Mouse (Mus musculus) liver, postnatal 0 days (tissue): ENCODE measurements around the gene Scamp1. TPM values are rescaled to one million over a fixed set of nuclear protein-coding genes. Genes with fewer than 3 reads are reported as not detected.
"Not testable (repeated sequence)": the region's sequence is repeated elsewhere in the genome, so short reads cannot be mapped to it uniquely, and the experiment has no call there.

Source experiments
- ATAC-seq: fragments of 200-750 bp; cut with Nextera tagmentation; 2 replicates; pipeline ENCODE4 v1.8.0; 2017; ENCODE audit warnings: mild to moderate bottlenecking, moderate library complexity
- DNase-seq: peaks from one replicate; pipeline ENCODE4 v3.0.0-alpha.2; 2016
- H3K27ac ChIP-seq: fragments of 300-500 bp; sonication (generic); 2 replicates; pipeline ENCODE4 v1.5.1; 2014; ENCODE audit warnings: antibody characterized with exemption, moderate library complexity, mild to moderate bottlenecking, low read depth
- H3K27me3 ChIP-seq: fragments of 300-500 bp; sonication (generic); 2 replicates; pipeline ENCODE4 v1.6.1; 2014; ENCODE audit warnings: low read length, control low read depth, mixed read lengths; ENCODE audit not compliant: insufficient read depth
- H3K36me3 ChIP-seq: fragments of 300-500 bp; sonication (generic); replicated peaks from 2 replicates; pipeline ENCODE4 v1.6.1; 2014; ENCODE audit warnings: mild to moderate bottlenecking, control low read depth, low read length, moderate library complexity, mixed read lengths; ENCODE audit not compliant: insufficient read depth
- H3K4me1 ChIP-seq: fragments of 300-500 bp; sonication (generic); 2 replicates; pipeline ENCODE4 v1.6.1; 2014; ENCODE audit warnings: antibody characterized with exemption, mild to moderate bottlenecking, control low read depth; ENCODE audit not compliant: insufficient read depth
- H3K4me2 ChIP-seq: fragments of 300-500 bp; sonication (generic); 2 replicates; pipeline ENCODE4 v1.6.1; 2014; ENCODE audit warnings: low read depth, mild to moderate bottlenecking, low read length, moderate library complexity, mixed read lengths
- H3K4me3 ChIP-seq: fragments of 300-500 bp; sonication (generic); 2 replicates; pipeline ENCODE4 v1.5.1; 2014; ENCODE audit warnings: low read depth, low read length
- H3K9ac ChIP-seq: fragments of 300-500 bp; sonication (generic); replicated peaks from 2 replicates; pipeline ENCODE4 v1.6.1; 2014; ENCODE audit warnings: mild to moderate bottlenecking, moderate library complexity
- H3K9me3 ChIP-seq: fragments of 300-500 bp; sonication (generic); 2 replicates; pipeline ENCODE4 v1.6.1; 2016; ENCODE audit warnings: mild to moderate bottlenecking, control low read depth, low read length, mixed read lengths
- CTCF ChIP-seq: sonication (generic); IDR thresholded peaks from 2 replicates; pipeline ENCODE4 v1.5.1; 2016; ENCODE audit warnings: antibody characterized with exemption, low read depth
- EP300 ChIP-seq: IDR thresholded peaks from 2 replicates; pipeline ENCODE4 v1.6.1; 2016; ENCODE audit warnings: antibody characterized with exemption, low read depth, mild to moderate bottlenecking
- WGBS: fragments of 180-500 bp; shearing (Covaris S2); extraction: QIAGEN DNeasy Blood & Tissue Kit; methylation state at CpG from one replicate; pipeline ENCODE4 v1.1.7; 2014; ENCODE audit not compliant: insufficient replicate concordance; 5-methylcytosine and 5-hydroxymethylcytosine counted together
- polyA plus RNA-seq: library from polyadenylated mRNA; unstranded; fragments of >200 nt; fragmentation: Nextera tagmentation; extraction: Ambion mirVana; gene quantifications from 2 replicates; pipeline ENCODE4 v1.2.1, GENCODE M21; 2015

The Scamp1 gene
- polyA plus RNA-seq, 1 experiment from 2014 or later, result 13.8 TPM

DNA sequence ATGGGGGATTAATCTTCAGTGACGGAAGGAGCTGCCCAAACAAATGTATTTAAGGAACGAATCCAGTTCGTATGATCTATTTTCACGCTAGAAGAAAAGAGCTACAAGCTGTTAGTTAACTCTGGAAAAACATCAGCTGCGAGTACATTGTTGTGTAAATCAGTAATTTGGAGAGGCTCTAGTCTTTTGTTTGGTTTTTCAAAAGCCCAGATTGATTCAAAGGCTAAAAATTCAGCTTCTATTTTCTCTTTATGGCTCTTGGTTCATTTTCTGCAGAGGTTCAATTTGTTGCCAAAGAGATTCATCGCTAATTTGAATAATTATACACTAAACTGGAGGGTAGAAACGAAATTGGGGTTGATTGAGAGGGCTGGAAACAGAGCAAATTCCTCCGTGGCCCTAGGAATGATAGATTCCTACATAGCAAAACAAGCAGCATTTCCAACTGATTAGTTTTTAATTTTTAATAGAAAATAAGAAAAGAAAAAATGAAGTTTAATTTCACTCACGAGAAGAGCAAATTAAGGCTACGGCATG lies 31.4 kb upstream of the Scamp1 start:
- Histone ChIP-seq H3K9me3 (no peaks in the 10 kb centered on the region), H3K36me3 (no peaks in the 10 kb centered on the region), H3K4me2 (no peak overlapping the region), H3K27me3 (no peaks in the 10 kb centered on the region), H3K4me3 (no peak overlapping the region), H3K27ac (no peak overlapping the region), H3K9ac (no peak overlapping the region), H3K4me1 (no peaks in the 10 kb centered on the region)
- DNase-seq, result no peak
- WGBS, result 81% methylated on average over 10 of the region's 10 CpGs
- ATAC-seq, result no peak
- TF ChIP-seq EP300 (no peak), CTCF (no peak)

DNA sequence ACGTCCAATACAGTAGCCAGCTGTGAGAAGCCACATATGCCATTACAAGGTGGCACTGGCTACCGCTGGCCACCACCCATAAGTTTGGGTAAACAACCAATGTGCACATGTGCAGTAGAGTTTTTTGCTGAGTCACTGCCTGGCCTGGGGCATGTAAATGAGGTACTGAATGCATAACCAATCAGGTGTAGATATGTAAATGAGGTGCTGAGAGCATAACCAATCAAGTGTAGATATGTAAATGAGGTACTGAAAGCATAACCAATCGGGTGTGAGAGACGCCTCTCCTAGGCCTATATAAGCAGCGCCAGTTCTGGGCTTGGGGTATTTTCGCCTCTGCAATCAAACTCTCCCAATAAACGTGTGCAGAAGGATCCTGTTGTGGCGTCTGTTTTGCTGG lies 27.2 kb upstream of the Scamp1 start:
- H3K27me3 ChIP-seq, DNase-seq, H3K4me2 ChIP-seq, H3K27ac ChIP-seq, H3K4me1 ChIP-seq, H3K4me3 ChIP-seq, H3K9ac ChIP-seq, H3K36me3 ChIP-seq, H3K9me3 ChIP-seq: not testable (repeated sequence)
- peak; percentile 75 for ATAC-seq
- 87% methylated on average over 8 of the region's 8 CpGs for WGBS

DNA sequence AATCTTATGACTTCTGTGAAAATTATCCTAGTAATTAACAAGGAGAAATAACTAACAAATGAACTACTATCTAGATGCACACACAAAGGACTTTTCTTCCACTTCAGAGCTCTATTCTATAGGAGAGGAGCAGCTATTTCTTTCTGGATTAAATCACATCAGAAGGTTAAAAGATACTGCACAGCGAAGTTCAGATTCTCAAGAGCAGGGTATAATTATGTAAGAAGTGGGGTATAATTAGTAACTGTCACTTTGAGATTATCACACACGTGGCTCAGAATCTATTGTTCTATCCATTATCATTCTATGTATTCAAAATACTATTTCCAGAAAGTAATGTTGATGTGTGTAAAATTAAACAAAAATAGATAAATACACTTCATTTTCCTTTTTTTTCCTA lies 22.6 kb upstream of the Scamp1 start:
- no peak overlapping the region for H3K4me3 ChIP-seq
- no peaks in the 10 kb centered on the region for H3K9me3 ChIP-seq
- H3K4me1 ChIP-seq, result peaks cover 6% of the 10 kb centered on the region; the same call in 1 of the 2 replicates
- no peak for ATAC-seq
- no peaks in the 10 kb centered on the region for H3K36me3 ChIP-seq
- H3K27ac ChIP-seq, result no peak overlapping the region
- TF ChIP-seq CTCF (no peak), EP300 (no peak)
- H3K27me3 ChIP-seq, result no peaks in the 10 kb centered on the region
- no peak overlapping the region for H3K9ac ChIP-seq
- no peak overlapping the region for H3K4me2 ChIP-seq
- 62% methylated on average over 2 of the region's 2 CpGs for WGBS
- DNase-seq, result no peak

DNA sequence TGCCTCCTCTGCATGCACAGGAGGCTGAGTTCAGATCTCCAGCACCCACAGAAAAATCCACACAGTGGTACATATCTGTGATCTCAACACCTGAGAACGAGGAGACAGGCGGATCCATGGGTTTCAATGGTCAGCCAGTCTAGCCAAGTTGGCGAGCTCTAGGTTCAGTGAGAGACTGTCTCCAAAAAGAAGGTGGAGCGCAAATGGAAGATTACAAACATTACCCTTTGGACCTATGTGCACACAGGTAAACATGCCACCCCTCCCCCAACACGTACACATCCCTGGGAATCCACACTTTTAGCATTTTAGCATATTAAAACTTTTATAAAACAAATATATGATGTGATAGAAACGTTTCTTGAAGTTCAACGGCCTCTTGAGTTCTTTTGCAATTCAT lies 21.9 kb upstream of the Scamp1 start:
- Histone ChIP-seq H3K4me2 (peak overlapping the region; percentile 62; the same call in 1 of the 2 replicates), H3K27ac (peak overlapping the region; percentile 60), H3K36me3 (no peaks in the 10 kb centered on the region), H3K27me3 (no peaks in the 10 kb centered on the region), H3K4me3 (no peak overlapping the region), H3K9me3 (no peaks in the 10 kb centered on the region), H3K9ac (no peak overlapping the region), H3K4me1 (peaks cover 6% of the 10 kb centered on the region; the same call in 1 of the 2 replicates)
- TF ChIP-seq CTCF (no peak), EP300 (peak; percentile 46; the same call in 1 of the 2 replicates)
- DNase-seq (peak; percentile 53), ATAC-seq (peak; percentile 88)
- WGBS, result 73% methylated on average over 7 of the region's 7 CpGs

DNA sequence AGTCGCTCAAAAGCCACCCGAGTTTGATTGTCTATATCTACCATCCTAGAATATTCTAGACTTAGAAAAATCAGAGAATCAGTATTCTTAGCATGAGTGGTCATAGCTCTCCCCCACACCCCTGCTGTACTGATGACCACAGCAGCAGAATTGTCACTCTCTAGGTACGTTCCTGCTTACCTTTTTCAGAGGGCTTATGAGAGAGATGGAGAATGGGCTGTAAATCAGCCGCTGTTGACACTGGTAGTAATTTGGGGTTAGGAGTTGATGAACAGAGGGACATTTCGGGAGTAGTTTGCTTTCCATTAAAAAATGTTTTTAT lies 21.3 kb upstream of the Scamp1 start:
- ATAC-seq (peak; percentile 35), DNase-seq (no peak)
- WGBS, result 29% methylated on average over 5 of the region's 5 CpGs
- Histone ChIP-seq H3K4me2 (peak overlapping the region; percentile 62), H3K9ac (peak overlapping the region; percentile 45), H3K9me3 (no peaks in the 10 kb centered on the region), H3K4me1 (peaks cover 6% of the 10 kb centered on the region; the same call in 1 of the 2 replicates), H3K27me3 (no peaks in the 10 kb centered on the region), H3K27ac (peak overlapping the region; percentile 60; the same call in 1 of the 2 replicates), H3K36me3 (no peaks in the 10 kb centered on the region), H3K4me3 (peak overlapping the region; percentile 26)
- TF ChIP-seq EP300 (no peak), CTCF (no peak)

DNA sequence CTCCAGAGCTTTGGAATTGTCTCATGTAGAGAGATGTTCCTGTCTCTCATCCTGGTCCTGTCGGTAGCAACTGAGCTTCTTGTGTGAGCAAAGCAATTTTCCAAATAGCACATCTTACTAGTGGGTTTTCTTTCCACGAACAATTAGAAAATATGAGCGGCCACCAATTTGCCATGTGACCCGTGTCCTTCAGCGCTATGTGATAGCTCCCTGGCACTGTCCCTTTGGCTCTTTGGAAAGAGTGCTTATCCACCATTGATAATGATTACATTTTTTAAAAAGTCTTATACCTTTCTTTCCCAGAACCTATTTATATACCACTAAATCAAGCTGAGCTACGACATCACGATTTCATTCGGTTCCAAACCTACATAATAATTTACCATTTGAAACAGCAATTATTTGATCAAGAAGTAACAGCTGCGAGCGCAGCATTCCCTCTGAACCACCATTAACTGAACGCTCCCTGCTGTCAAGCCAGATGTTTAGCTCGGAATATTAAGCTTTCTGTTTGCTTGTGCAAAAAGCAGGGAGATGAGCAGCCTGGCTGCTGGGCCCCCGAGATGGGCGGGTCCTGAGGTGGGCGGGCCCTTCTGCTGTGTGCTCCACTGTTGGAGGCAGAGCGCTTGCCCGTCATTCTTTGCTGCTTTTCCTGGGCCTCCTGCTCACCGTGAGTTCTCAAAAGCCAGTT lies 20.8 kb upstream of the Scamp1 start:
- peak; percentile 76 for DNase-seq
- H3K9ac ChIP-seq, result peak overlapping the region; percentile 45; the same call in 1 of the 2 replicates
- 45% methylated on average over 18 of the region's 18 CpGs for WGBS
- no peaks in the 10 kb centered on the region for H3K36me3 ChIP-seq
- peak overlapping the region; percentile 26 for H3K4me3 ChIP-seq
- no peaks in the 10 kb centered on the region for H3K9me3 ChIP-seq
- H3K4me2 ChIP-seq, result peak overlapping the region; percentile 62
- peaks cover 6% of the 10 kb centered on the region; the same call in 1 of the 2 replicates for H3K4me1 ChIP-seq
- ATAC-seq, result peak; percentile 74
- peak overlapping the region; percentile 60; the same call in 1 of the 2 replicates for H3K27ac ChIP-seq
- TF ChIP-seq CTCF (no peak), EP300 (no peak)
- H3K27me3 ChIP-seq, result no peaks in the 10 kb centered on the region
